Mouse (Mus musculus) liver, postnatal 0 days (tissue): ENCODE data around the gene Nt5m. TPM values are rescaled to one million over a fixed set of nuclear protein-coding genes. Genes with fewer than 3 reads are reported as not detected.

Source experiments
- ATAC-seq: fragments of 200-750 bp; cut with Nextera tagmentation; 2 replicates; pipeline ENCODE4 v1.8.0; 2017; ENCODE audit warnings: mild to moderate bottlenecking, moderate library complexity
- DNase-seq: peaks from one replicate; pipeline ENCODE4 v3.0.0-alpha.2; 2016
- H3K27ac ChIP-seq: fragments of 300-500 bp; sonication (generic); 2 replicates; pipeline ENCODE4 v1.5.1; 2014; ENCODE audit warnings: antibody characterized with exemption, moderate library complexity, mild to moderate bottlenecking, low read depth
- H3K27me3 ChIP-seq: fragments of 300-500 bp; sonication (generic); 2 replicates; pipeline ENCODE4 v1.6.1; 2014; ENCODE audit warnings: low read length, control low read depth, mixed read lengths; ENCODE audit not compliant: insufficient read depth
- H3K36me3 ChIP-seq: fragments of 300-500 bp; sonication (generic); replicated peaks from 2 replicates; pipeline ENCODE4 v1.6.1; 2014; ENCODE audit warnings: mild to moderate bottlenecking, control low read depth, low read length, moderate library complexity, mixed read lengths; ENCODE audit not compliant: insufficient read depth
- H3K4me1 ChIP-seq: fragments of 300-500 bp; sonication (generic); 2 replicates; pipeline ENCODE4 v1.6.1; 2014; ENCODE audit warnings: antibody characterized with exemption, mild to moderate bottlenecking, control low read depth; ENCODE audit not compliant: insufficient read depth
- H3K4me2 ChIP-seq: fragments of 300-500 bp; sonication (generic); 2 replicates; pipeline ENCODE4 v1.6.1; 2014; ENCODE audit warnings: low read depth, mild to moderate bottlenecking, low read length, moderate library complexity, mixed read lengths
- H3K4me3 ChIP-seq: fragments of 300-500 bp; sonication (generic); 2 replicates; pipeline ENCODE4 v1.5.1; 2014; ENCODE audit warnings: low read depth, low read length
- H3K9ac ChIP-seq: fragments of 300-500 bp; sonication (generic); replicated peaks from 2 replicates; pipeline ENCODE4 v1.6.1; 2014; ENCODE audit warnings: mild to moderate bottlenecking, moderate library complexity
- H3K9me3 ChIP-seq: fragments of 300-500 bp; sonication (generic); 2 replicates; pipeline ENCODE4 v1.6.1; 2016; ENCODE audit warnings: mild to moderate bottlenecking, control low read depth, low read length, mixed read lengths
- CTCF ChIP-seq: sonication (generic); IDR thresholded peaks from 2 replicates; pipeline ENCODE4 v1.5.1; 2016; ENCODE audit warnings: antibody characterized with exemption, low read depth
- EP300 ChIP-seq: IDR thresholded peaks from 2 replicates; pipeline ENCODE4 v1.6.1; 2016; ENCODE audit warnings: antibody characterized with exemption, low read depth, mild to moderate bottlenecking
- WGBS: fragments of 180-500 bp; shearing (Covaris S2); extraction: QIAGEN DNeasy Blood & Tissue Kit; methylation state at CpG from one replicate; pipeline ENCODE4 v1.1.7; 2014; ENCODE audit not compliant: insufficient replicate concordance; 5-methylcytosine and 5-hydroxymethylcytosine counted together
- polyA plus RNA-seq: library from polyadenylated mRNA; unstranded; fragments of >200 nt; fragmentation: Nextera tagmentation; extraction: Ambion mirVana; gene quantifications from 2 replicates; pipeline ENCODE4 v1.2.1, GENCODE M21; 2015

The Nt5m gene
- polyA plus RNA-seq, 1 experiment from 2014 or later, result 16.0 TPM

DNA sequence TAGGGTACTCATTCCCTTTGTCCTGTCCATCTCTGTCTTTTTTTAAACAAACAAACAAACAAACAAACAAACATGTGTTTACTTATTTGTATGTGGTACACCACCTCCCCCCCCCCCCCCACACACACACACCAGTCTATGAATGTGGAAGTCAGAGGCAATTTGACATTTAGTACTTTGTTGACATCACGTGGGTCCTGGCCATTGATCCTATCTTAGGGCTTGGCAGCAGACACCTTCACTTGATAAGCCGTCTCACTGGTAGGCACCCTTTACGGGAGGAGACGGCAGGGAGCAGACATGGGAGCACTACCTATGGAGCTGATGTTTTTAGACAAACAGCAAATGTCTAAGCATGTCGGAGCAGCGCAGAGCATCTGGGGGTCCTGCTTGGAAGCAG lies 55.7 kb downstream of the Nt5m start:
- no peak for DNase-seq
- 0 out of 2 replicates have a peak, but pooled peaks have one; percentile 7 for ATAC-seq

DNA sequence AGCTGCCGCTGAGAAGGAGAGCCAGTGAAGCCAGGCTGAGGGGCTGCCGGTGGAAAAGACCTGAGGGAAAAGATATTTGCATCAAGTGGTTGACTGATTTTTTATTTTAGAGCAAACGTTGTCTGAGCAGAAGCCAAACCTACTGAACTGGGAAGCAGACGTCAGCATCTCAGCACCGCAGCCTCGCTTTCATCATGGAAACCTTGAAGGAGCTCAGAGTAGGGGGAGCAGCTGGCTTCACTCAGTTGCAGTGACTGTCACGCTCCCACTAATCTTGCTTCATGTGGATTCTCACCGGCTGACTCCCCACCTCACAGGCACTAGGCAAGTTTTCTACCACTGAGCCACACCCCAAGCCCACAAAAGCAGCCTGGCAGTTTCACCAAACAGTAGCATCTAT lies 56.1 kb downstream of the Nt5m start:
- no peak for ATAC-seq
- no peak overlapping the region for H3K4me3 ChIP-seq
- no peak for DNase-seq
- H3K4me2 ChIP-seq, result no peak overlapping the region
- H3K36me3 ChIP-seq, result no peaks in the 10 kb centered on the region
- H3K27ac ChIP-seq, result no peak overlapping the region
- TF ChIP-seq CTCF (no peak), EP300 (no peak)
- H3K4me1 ChIP-seq, result peaks cover 20% of the 10 kb centered on the region
- no peaks in the 10 kb centered on the region for H3K9me3 ChIP-seq
- no peaks in the 10 kb centered on the region for H3K27me3 ChIP-seq
- no peak overlapping the region for H3K9ac ChIP-seq
- WGBS, result 67% methylated on average over 8 of the region's 8 CpGs

More for the DNA sequence above, 55.7 kb downstream of the Nt5m start:
- 42% methylated on average over 6 of the region's 6 CpGs for WGBS
- no peaks in the 10 kb centered on the region for H3K27me3 ChIP-seq
- H3K4me1 ChIP-seq, result peaks cover 20% of the 10 kb centered on the region
- no peak overlapping the region for H3K4me3 ChIP-seq
- H3K4me2 ChIP-seq, result no peak overlapping the region
- H3K9me3 ChIP-seq, result no peaks in the 10 kb centered on the region
- TF ChIP-seq EP300 (no peak), CTCF (no peak)
- no peaks in the 10 kb centered on the region for H3K36me3 ChIP-seq
- no peak overlapping the region for H3K9ac ChIP-seq
- no peak overlapping the region for H3K27ac ChIP-seq

DNA sequence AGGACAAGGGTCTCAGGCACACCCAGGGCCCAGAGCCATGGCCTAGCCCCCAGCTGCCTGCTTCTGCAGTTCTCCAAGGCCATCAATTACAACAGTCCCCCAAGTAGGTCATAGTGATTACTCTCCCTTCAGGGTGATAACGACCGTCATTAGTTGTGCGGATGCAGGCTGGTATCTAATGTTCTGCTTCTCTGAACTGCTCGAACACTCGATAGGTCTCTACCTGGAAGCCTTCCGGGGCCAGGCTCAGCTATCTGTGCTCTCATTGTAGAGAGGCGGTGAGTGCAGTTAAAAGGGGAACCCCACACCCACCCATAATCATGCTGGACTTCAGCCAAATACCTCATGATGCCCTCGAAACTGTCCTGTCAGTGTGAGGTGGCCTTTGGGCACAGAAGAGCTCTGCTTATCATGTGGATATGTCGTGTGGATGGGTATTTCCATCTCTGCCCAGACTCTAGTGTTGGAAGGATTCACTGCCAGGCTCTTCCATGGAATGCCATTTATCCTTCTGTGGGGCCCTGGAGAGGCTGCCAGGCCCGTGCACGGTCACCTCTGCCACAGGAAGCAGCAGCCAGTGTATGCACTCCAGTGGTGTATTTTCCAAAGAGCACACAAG lies 58.8 kb downstream of the Nt5m start:
- no peaks in the 10 kb centered on the region for H3K27me3 ChIP-seq
- H3K9me3 ChIP-seq, result no peaks in the 10 kb centered on the region
- ATAC-seq (no peak), DNase-seq (no peak)
- no peaks in the 10 kb centered on the region for H3K36me3 ChIP-seq
- no peak overlapping the region for H3K9ac ChIP-seq
- no peak overlapping the region for H3K27ac ChIP-seq
- H3K4me3 ChIP-seq, result no peak overlapping the region
- TF ChIP-seq CTCF, result no peak
- no peak for TF ChIP-seq EP300
- H3K4me1 ChIP-seq, result peaks cover 21% of the 10 kb centered on the region
- 72% methylated on average over 11 of the region's 11 CpGs for WGBS
- H3K4me2 ChIP-seq, result no peak overlapping the region

DNA sequence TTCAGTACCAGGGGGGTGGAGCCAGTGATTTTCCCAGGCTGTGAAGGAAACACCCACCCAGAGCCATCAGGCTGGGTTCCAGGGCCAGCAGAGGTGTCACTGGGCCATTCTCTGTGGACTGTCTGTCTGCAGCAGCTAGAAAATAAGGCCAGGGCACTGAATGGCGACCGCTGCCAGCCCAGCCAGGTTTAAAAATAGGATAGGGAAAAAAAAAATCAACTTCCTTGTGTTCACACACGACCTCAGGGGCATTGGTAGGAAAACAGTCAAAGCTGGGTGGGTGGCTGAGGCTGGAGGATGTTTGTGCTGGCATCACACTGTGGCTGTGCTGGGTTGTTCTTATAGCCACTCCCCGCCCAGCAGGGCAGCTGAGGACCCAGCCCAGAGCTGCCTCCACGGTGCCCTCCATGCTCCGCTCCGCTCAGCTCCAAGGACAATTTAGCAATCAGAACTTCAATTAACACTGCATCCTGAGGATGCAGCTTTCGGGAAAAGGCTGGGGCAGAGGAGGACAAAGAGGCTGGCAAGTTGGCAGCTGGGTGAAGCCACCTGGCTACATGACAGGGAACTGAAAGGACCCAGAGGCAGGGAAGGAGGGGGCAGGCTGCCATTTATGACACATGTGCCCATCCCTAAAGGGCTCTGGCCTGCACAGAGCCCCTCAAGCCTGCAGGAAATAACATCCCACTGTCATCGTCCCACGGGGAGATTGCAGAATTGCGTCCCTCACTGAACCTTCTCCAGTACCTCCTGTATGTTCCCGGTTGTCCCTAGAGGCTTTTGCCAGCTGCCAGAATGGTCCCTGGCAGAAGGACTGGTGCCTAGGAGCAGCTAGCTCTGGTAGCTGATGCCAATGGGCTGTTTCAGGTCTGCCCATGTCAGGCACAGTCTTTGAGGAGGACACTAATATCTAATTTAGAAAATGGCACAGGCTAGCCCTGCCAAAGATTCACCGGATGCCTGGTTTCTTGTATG lies 60.8 kb downstream of the Nt5m start:
- Histone ChIP-seq H3K4me2 (no peak overlapping the region), H3K9me3 (no peaks in the 10 kb centered on the region), H3K4me1 (peaks cover 7% of the 10 kb centered on the region; the same call in 1 of the 2 replicates), H3K4me3 (no peak overlapping the region), H3K36me3 (no peaks in the 10 kb centered on the region), H3K27me3 (no peaks in the 10 kb centered on the region), H3K27ac (0 out of 2 replicates have a peak overlapping the region, but pooled peaks have one; percentile 29), H3K9ac (no peak overlapping the region)
- WGBS, result 48% methylated on average over 13 of the region's 13 CpGs
- TF ChIP-seq EP300 (no peak), CTCF (peak; percentile 16; the same call in 1 of the 2 replicates)
- ATAC-seq (peak; percentile 20; the same call in 1 of the 2 replicates), DNase-seq (no peak)

DNA sequence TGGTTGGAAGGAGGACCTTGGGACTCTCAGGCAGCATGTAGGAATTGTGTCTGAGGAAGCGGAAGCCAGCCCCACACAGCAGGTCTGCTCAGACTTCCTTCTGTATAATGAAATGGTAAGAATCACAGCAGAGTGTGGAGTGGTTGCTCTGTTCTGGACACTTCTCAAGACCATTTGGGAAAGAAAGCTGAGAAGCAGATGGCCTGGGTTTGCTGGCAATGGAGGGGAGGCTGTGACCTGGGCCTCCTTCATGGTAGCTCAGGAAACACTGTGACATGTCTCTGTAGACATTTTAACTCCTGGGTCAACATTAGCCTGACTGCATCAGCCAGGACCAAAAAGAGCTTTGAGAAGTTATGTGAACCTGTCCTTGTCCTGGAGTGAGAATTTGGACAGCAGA lies 61.7 kb downstream of the Nt5m start:
- Histone ChIP-seq H3K27me3 (no peaks in the 10 kb centered on the region), H3K27ac (no peak overlapping the region), H3K9ac (no peak overlapping the region), H3K36me3 (no peaks in the 10 kb centered on the region), H3K4me3 (no peak overlapping the region), H3K4me1 (peaks cover 4% of the 10 kb centered on the region; the same call in 1 of the 2 replicates), H3K4me2 (no peak overlapping the region), H3K9me3 (no peaks in the 10 kb centered on the region)
- TF ChIP-seq EP300, result no peak
- DNase-seq (no peak), ATAC-seq (no peak)
- WGBS, result 81% methylated on average over 1 of the region's 1 CpGs
